Mouse (Mus musculus): Measurements from ENCODE around the gene Vmn1r104.
"Not testable (repeated sequence)": the region's sequence is repeated elsewhere in the genome, so short reads cannot be mapped to it uniquely, and the experiment has no call there.

- not testable (repeated sequence) for TF ChIP-seq CTCF (IDR thresholded peaks at IDR 0.05; ENCODE audit: extremely low read depth, insufficient read length, insufficient replicate concordance, low read depth, low read length); POLR2A (IDR thresholded peaks at IDR 0.05; ENCODE audit: low read depth, low read length)
Observed at GRCm38 (mm10) chr7:20533537-20533936, at the start of gene Vmn1r104.

Data from small intestine, adult 2 months (tissue).